12 mouse cellular contexts compared by ENCODE assay signal in genomic region chr13:108497768-108498167, GRCm38 (mm10). TPM values are rescaled to one million over a fixed set of nuclear protein-coding genes. Genes with fewer than 3 reads are reported as not detected.
DNase-seq lines count a peak whose midpoint lies in the region; ATAC-seq and TF ChIP-seq lines count a peak whose summit lies in the region.
"Had no signal": no experiment of that assay in that cellular context is flagged by ENCODE, and none has a peak within 500 bp of the region (broad histone marks: within the 10 kb centered on the region; RNA-seq: fewer than 3 reads in every experiment).

No protein-coding gene starts in this region.

- DNase-seq in heart, postnatal 36 days, result no peak
- peak; percentile 51 for DNase-seq in lung, embryonic 14.5 days
- no peak for DNase-seq in lung, postnatal 25 days (ENCODE audit: low spot score)
- DNase-seq in heart, postnatal 4 days, result peak; percentile 15
- DNase-seq in neural tube, embryonic 10.5 days (ENCODE audit: extremely low spot score, low spot score), result no peak
- DNase-seq in testis, postnatal 14 days (ENCODE audit: low spot score), result no peak
- DNase-seq: forebrain, postnatal 0 days had no signal

- no peak for TF ChIP-seq CTCF in lung, embryonic 14.5 days (IDR thresholded peaks at IDR 0.05; ENCODE audit: low read depth)

- H3K9ac ChIP-seq in heart, embryonic 16.5 days (ENCODE audit: low read length), result no peak overlapping the region
- H3K9ac ChIP-seq in lung, embryonic 14.5 days, result no peak overlapping the region
- H3K9ac ChIP-seq: embryonic facial prominence, embryonic 12.5 days; forebrain, postnatal 0 days; liver, embryonic 14.5 days; midbrain, embryonic 15.5 days had no signal

- H3K4me3 ChIP-seq in heart, embryonic 16.5 days (ENCODE audit: low read length), result no peak overlapping the region
- no peak overlapping the region for H3K4me3 ChIP-seq in lung, embryonic 14.5 days (ENCODE audit: low read depth, low read length)
- H3K4me3 ChIP-seq: embryonic facial prominence, embryonic 12.5 days; midbrain, embryonic 15.5 days had no signal

- ATAC-seq in heart, embryonic 16.5 days (replicated peaks; ENCODE audit: extremely low read depth, insufficient read depth, low FRiP score), result no peak
- no peak for ATAC-seq in lung, embryonic 14.5 days (ENCODE audit: insufficient read depth)
- ATAC-seq in megakaryocyte, adult 5-6 weeks (ENCODE audit: poor library complexity, severe bottlenecking), result peak; percentile 38
- ATAC-seq: forebrain, postnatal 0 days; midbrain, embryonic 15.5 days had no signal

- no peaks in the 10 kb centered on the region for H3K9me3 ChIP-seq in heart, embryonic 16.5 days (replicated peaks; ENCODE audit: control insufficient read depth, low read length)
- H3K9me3 ChIP-seq in lung, embryonic 14.5 days (ENCODE audit: low read depth, low read length), result no peaks in the 10 kb centered on the region
- H3K9me3 ChIP-seq: embryonic facial prominence, embryonic 12.5 days; midbrain, embryonic 15.5 days had no signal

- peaks cover 4% of the 10 kb centered on the region; the same call in 1 of the 2 replicates for H3K4me1 ChIP-seq in heart, embryonic 16.5 days (ENCODE audit: control insufficient read depth, insufficient read depth, low read length)
- no peaks in the 10 kb centered on the region for H3K4me1 ChIP-seq in lung, embryonic 14.5 days (ENCODE audit: insufficient read depth)
- H3K4me1 ChIP-seq: midbrain, embryonic 15.5 days had no signal

- intact Hi-C loops in heart, postnatal 36 days (cut with DNase I), result no loop called here

- H3K27ac ChIP-seq in heart, embryonic 16.5 days (ENCODE audit: low read length), result no peak overlapping the region
- no peak overlapping the region for H3K27ac ChIP-seq in lung, embryonic 14.5 days (ENCODE audit: low read depth)
- H3K27ac ChIP-seq: embryonic facial prominence, embryonic 12.5 days; liver, embryonic 14.5 days; midbrain, embryonic 15.5 days had no signal

- H3K4me2 ChIP-seq in heart, embryonic 16.5 days (ENCODE audit: low read depth, low read length), result peak overlapping the region; percentile 36
- H3K4me2 ChIP-seq in lung, embryonic 14.5 days, result no peak overlapping the region; the same call in 1 of the 2 replicates
- H3K4me2 ChIP-seq: midbrain, embryonic 15.5 days had no signal

- H3K27me3 ChIP-seq in heart, embryonic 16.5 days (ENCODE audit: control insufficient read depth, insufficient read depth, low read length), result no peaks in the 10 kb centered on the region
- no peaks in the 10 kb centered on the region for H3K27me3 ChIP-seq in lung, embryonic 14.5 days (ENCODE audit: insufficient read depth, low read length)
- H3K27me3 ChIP-seq: embryonic facial prominence, embryonic 12.5 days; midbrain, embryonic 15.5 days had no signal

- 60% methylated on average over 8 of the region's 8 CpGs for WGBS in heart, embryonic 16.5 days
- 44% methylated on average over 8 of the region's 8 CpGs for WGBS in lung, embryonic 14.5 days

- H3K36me3 ChIP-seq in heart, embryonic 16.5 days (ENCODE audit: control insufficient read depth, insufficient read depth), result no peaks in the 10 kb centered on the region
- no peaks in the 10 kb centered on the region for H3K36me3 ChIP-seq in lung, embryonic 14.5 days (ENCODE audit: insufficient read depth)
- H3K36me3 ChIP-seq: embryonic facial prominence, embryonic 12.5 days; midbrain, embryonic 15.5 days had no signal

RNA-seq across cellular contexts. Expression of gene Pde4d, which starts 48.0 kb away (rescaled TPM):
- polyA plus RNA-seq in heart, embryonic 16.5 days (2015; fragmentation: Nextera tagmentation; extraction: Ambion mirVana), result 27.9 and 31.4 TPM in 2 replicates
- total RNA-seq in heart, postnatal 36 days (2021), result 10 to 100 TPM; 37.4 to 43.6 TPM
- 14.5 and 16.2 TPM in 2 replicates for polyA plus RNA-seq in lung, embryonic 14.5 days (2014; fragmentation: Nextera tagmentation; extraction: Ambion mirVana)
- total RNA-seq in heart, postnatal 4 days (2021), result 10 to 100 TPM; 57.1 to 61.1 TPM
- 5.2 and 5.3 TPM in 2 replicates for total RNA-seq in megakaryocyte, adult 5-6 weeks (2015)
- total RNA-seq in megakaryocyte, adult 5-6 weeks (2017), result 4.4 and 7.3 TPM in 2 replicates

Comparison
In these comparisons a context has a peak if more than half of its experiments do, and no peak if none do; other contexts are left out.
1. DNase-seq: peak in lung, embryonic 14.5 days (single experiment) and heart, postnatal 4 days (single experiment); none in heart, postnatal 36 days (0 of 2), lung, postnatal 25 days (single experiment), neural tube, embryonic 10.5 days (single experiment) and testis, postnatal 14 days (single experiment).
2. RNA of gene Pde4d, which starts 48.0 kb away (total RNA-seq): 57.1 to 61.1 TPM in heart, postnatal 4 days and 37.4 to 43.6 TPM in heart, postnatal 36 days; 4.4 to 7.3 TPM in megakaryocyte, adult 5-6 weeks; every median in the first group is over 4 times any median in the second.